Mouse (Mus musculus): ENCODE data around the gene Eif2b3. TPM values are rescaled to one million over a fixed set of nuclear protein-coding genes. Genes with fewer than 3 reads are reported as not detected.

The Eif2b3 gene
- polyA plus RNA-seq, 1 experiment from 2014 or later = 56.4 TPM

- Histone ChIP-seq H3K36me3 (peaks cover 39% of the 10 kb centered on the region), H3K27ac (replicated peaks) (peak overlapping the region; percentile 93), H3K27me3 (ENCODE audit: low read depth, poor library complexity, severe bottlenecking) (peaks cover 35% of the 10 kb centered on the region), H3K4me3 (peak overlapping the region; percentile 95), H3K4me1 (peaks cover 81% of the 10 kb centered on the region), H3K9me3 (replicated peaks) (no peaks in the 10 kb centered on the region)
- WGBS = 2% methylated on average over 11 of the region's 11 CpGs
- no peak for DNase-seq (ENCODE audit: low spot score)
Observed at GRCm38 (mm10) chr4:117132794-117133143, 113.6 kb downstream of the Eif2b3 start.

GRCm38 (mm10) chr4:117133366-117133796 is 114.2 kb downstream of the Eif2b3 start:
- WGBS = under 1% methylated on average over 42 of the region's 42 CpGs
- H3K4me3 ChIP-seq = peak overlapping the region; percentile 95
- H3K36me3 ChIP-seq = peaks cover 33% of the 10 kb centered on the region
- H3K9me3 ChIP-seq (replicated peaks) = no peaks in the 10 kb centered on the region
- H3K4me1 ChIP-seq = peaks cover 78% of the 10 kb centered on the region
- no peak for DNase-seq (ENCODE audit: low spot score)
- H3K27ac ChIP-seq (replicated peaks) = peak overlapping the region; percentile 93
- peaks cover 35% of the 10 kb centered on the region for H3K27me3 ChIP-seq (ENCODE audit: low read depth, poor library complexity, severe bottlenecking)

GRCm38 (mm10) chr4:117133817-117134600 is 114.8 kb downstream of the Eif2b3 start, which contains the start of gene Plk3:
TSS of gene Plk3 (minus strand) at chr4:117133963.
- Histone ChIP-seq H3K27ac (replicated peaks) (peak within 1 kb of the TSS; percentile 93), H3K4me1 (peaks cover 79% of the 10 kb centered on the region), H3K27me3 (ENCODE audit: low read depth, poor library complexity, severe bottlenecking) (peaks cover 35% of the 10 kb centered on the region), H3K4me3 (peak within 1 kb of the TSS; percentile 95), H3K9me3 (replicated peaks) (no peaks in the 10 kb centered on the region), H3K36me3 (peaks cover 27% of the 10 kb centered on the region)
- 2% methylated on average over 46 of the region's 48 CpGs for whole genome bisulfite sequencing
- DNase-seq (ENCODE audit: low spot score) = peak; percentile 96

- Histone ChIP-seq H3K27me3 (ENCODE audit: low read depth, poor library complexity, severe bottlenecking) (peaks cover 35% of the 10 kb centered on the region), H3K27ac (replicated peaks) (peak overlapping the region; percentile 93; the same call in 1 of the 2 replicates), H3K36me3 (peaks cover 21% of the 10 kb centered on the region), H3K4me3 (peak overlapping the region; percentile 95; the same call in 1 of the 2 replicates), H3K4me1 (peaks cover 78% of the 10 kb centered on the region), H3K9me3 (replicated peaks) (no peaks in the 10 kb centered on the region)
- WGBS = 34% methylated on average over 2 of the region's 2 CpGs
- no peak for DNase-seq (ENCODE audit: low spot score)
Observed at GRCm38 (mm10) chr4:117134601-117134995, 115.4 kb downstream of the Eif2b3 start.

- WGBS = 22% methylated on average over 8 of the region's 8 CpGs
- DNase-seq (ENCODE audit: low spot score) = no peak
- Histone ChIP-seq H3K4me3 (0 out of 2 replicates have a peak overlapping the region, but pooled peaks have one; percentile 1), H3K27me3 (ENCODE audit: low read depth, poor library complexity, severe bottlenecking) (peaks cover 22% of the 10 kb centered on the region), H3K36me3 (peaks cover 7% of the 10 kb centered on the region), H3K9me3 (replicated peaks) (no peaks in the 10 kb centered on the region), H3K4me1 (peaks cover 66% of the 10 kb centered on the region), H3K27ac (replicated peaks) (no peak overlapping the region)
Observed at GRCm38 (mm10) chr4:117136034-117136433, 116.8 kb downstream of the Eif2b3 start.

Other genes starting within 250 kb of the Eif2b3 start
- 38.8 and 40.9 TPM in 2 replicates for gene Toe1, start 211.8 kb upstream of the Eif2b3 start, polyA plus RNA-seq (2016; fragmentation: Nextera tagmentation; extraction: Ambion mirVana)
- 27.1 and 27.3 TPM in 2 replicates for gene Mutyh, start 211.7 kb upstream of the Eif2b3 start, polyA plus RNA-seq (2016; fragmentation: Nextera tagmentation; extraction: Ambion mirVana)
- gene Hpdl, start 197.7 kb upstream of the Eif2b3 start, polyA plus RNA-seq (2016; fragmentation: Nextera tagmentation; extraction: Ambion mirVana) = 1.0 and 1.2 TPM in 2 replicates
- gene Zswim5, start 142.0 kb upstream of the Eif2b3 start, polyA plus RNA-seq (2016; fragmentation: Nextera tagmentation; extraction: Ambion mirVana) = 5.7 and 7.4 TPM in 2 replicates
- 97.8 and 101 TPM in 2 replicates for gene Urod, start 25.0 kb upstream of the Eif2b3 start, polyA plus RNA-seq (2016; fragmentation: Nextera tagmentation; extraction: Ambion mirVana)
- gene Hectd3, start 24.1 kb upstream of the Eif2b3 start, polyA plus RNA-seq (2016; fragmentation: Nextera tagmentation; extraction: Ambion mirVana) = 9.7 and 11.9 TPM in 2 replicates
- 12.8 and 15.7 TPM in 2 replicates for gene Ptch2, start 76.7 kb downstream of the Eif2b3 start, polyA plus RNA-seq (2016; fragmentation: Nextera tagmentation; extraction: Ambion mirVana)
- 4.4 and 5.4 TPM in 2 replicates for gene Btbd19, start 106.3 kb downstream of the Eif2b3 start, polyA plus RNA-seq (2016; fragmentation: Nextera tagmentation; extraction: Ambion mirVana)
- gene Tctex1d4, start 107.4 kb downstream of the Eif2b3 start, polyA plus RNA-seq (2016; fragmentation: Nextera tagmentation; extraction: Ambion mirVana) = 0.14 TPM in 1 of 2 replicates, not detected in the other
- 36.8 and 41.3 TPM in 2 replicates for gene Plk3, start 114.6 kb downstream of the Eif2b3 start, polyA plus RNA-seq (2016; fragmentation: Nextera tagmentation; extraction: Ambion mirVana)
- gene Rps8, start 136.8 kb downstream of the Eif2b3 start, polyA plus RNA-seq (2016; fragmentation: Nextera tagmentation; extraction: Ambion mirVana) = 691 and 830 TPM in 2 replicates
- gene Kif2c, start 163.2 kb downstream of the Eif2b3 start, polyA plus RNA-seq (2016; fragmentation: Nextera tagmentation; extraction: Ambion mirVana) = 107 and 113 TPM in 2 replicates
- gene Tmem53, start 232.5 kb downstream of the Eif2b3 start, polyA plus RNA-seq (2016; fragmentation: Nextera tagmentation; extraction: Ambion mirVana) = 8.2 and 8.7 TPM in 2 replicates
- 0.22 and 0.36 TPM in 2 replicates for gene Armh1, start 232.7 kb downstream of the Eif2b3 start, polyA plus RNA-seq (2016; fragmentation: Nextera tagmentation; extraction: Ambion mirVana)